Mouse (Mus musculus) olfactory bulb, adult 2 months (tissue): ENCODE results near the gene Lrrk2.

ENCODE experiments used
- CTCF ChIP-seq: fragments of 200-500 bp; IDR thresholded peaks from 2 replicates; pipeline ENCODE4 v1.5.1; 2012; ENCODE audit warnings: low read depth, mild to moderate bottlenecking, low read length, moderate library complexity; ENCODE audit not compliant: insufficient read depth
- POLR2A ChIP-seq: fragments of 200-500 bp; IDR thresholded peaks from 2 replicates; pipeline ENCODE4 v1.6.1; 2012; ENCODE audit warnings: mild to moderate bottlenecking, low read depth, low read length, moderate library complexity; ENCODE audit not compliant: insufficient read depth

DNA sequence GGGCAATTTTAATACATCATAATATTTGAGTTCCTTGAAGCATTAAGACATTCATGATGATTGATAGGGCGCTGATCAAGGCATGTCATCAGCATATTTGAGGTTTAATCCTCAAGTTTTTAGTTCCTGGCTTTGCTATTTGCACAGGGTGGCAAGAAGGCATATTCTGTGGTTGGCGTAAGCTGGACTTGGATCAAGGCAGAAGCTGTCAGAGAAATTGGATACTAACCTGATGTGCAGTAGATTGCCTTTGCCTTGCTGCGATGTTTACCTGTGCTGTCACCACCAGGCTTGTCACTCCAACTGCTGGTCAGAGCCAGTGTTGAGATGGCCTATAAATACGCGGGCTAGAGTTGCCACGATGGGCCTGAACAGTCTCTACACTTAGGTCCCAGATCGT, 165.0 kb downstream of the Lrrk2 start, which contains the start of gene Smgc:
- TF ChIP-seq CTCF (no peak), POLR2A (no peak)
